Mouse (Mus musculus) megakaryocyte-erythroid progenitor cell, adult 5-6 weeks (primary cell): ENCODE measurements around the gene Ttc38. TPM values are rescaled to one million over a fixed set of nuclear protein-coding genes. Genes with fewer than 3 reads are reported as not detected.
"Not testable (repeated sequence)": the region's sequence is repeated elsewhere in the genome, so short reads cannot be mapped to it uniquely, and the experiment has no call there.

Experiments used
- ATAC-seq: replicated peaks from 2 replicates; pipeline ENCODE4 v1.8.0; 2016; ENCODE audit warnings: mild to moderate bottlenecking, inconsistent platforms; ENCODE audit not compliant: severe bottlenecking, poor library complexity, low FRiP score, low TSS enrichment
- total RNA-seq, 2 experiments: library from RNA; stranded (forward) in 1 of 2; stranded (reverse) in 1 of 2; fragments of 200-1000, 215-1000 nt in 1 of 2; fragments of >200 nt in 1 of 2; fragmentation: Nextera tagmentation in 1 of 2; gene quantifications; 2 replicates each; pipeline ENCODE4 v1.2.3; 2014 to 2017

Ttc38 gene
- total RNA-seq, 2 experiments from 2014 or later, result 2.5 to 3.3 TPM

GRCm38 (mm10) chr15:85813428-85813827 is 18.7 kb upstream of the Ttc38 start:
- no peak for ATAC-seq

DNA sequence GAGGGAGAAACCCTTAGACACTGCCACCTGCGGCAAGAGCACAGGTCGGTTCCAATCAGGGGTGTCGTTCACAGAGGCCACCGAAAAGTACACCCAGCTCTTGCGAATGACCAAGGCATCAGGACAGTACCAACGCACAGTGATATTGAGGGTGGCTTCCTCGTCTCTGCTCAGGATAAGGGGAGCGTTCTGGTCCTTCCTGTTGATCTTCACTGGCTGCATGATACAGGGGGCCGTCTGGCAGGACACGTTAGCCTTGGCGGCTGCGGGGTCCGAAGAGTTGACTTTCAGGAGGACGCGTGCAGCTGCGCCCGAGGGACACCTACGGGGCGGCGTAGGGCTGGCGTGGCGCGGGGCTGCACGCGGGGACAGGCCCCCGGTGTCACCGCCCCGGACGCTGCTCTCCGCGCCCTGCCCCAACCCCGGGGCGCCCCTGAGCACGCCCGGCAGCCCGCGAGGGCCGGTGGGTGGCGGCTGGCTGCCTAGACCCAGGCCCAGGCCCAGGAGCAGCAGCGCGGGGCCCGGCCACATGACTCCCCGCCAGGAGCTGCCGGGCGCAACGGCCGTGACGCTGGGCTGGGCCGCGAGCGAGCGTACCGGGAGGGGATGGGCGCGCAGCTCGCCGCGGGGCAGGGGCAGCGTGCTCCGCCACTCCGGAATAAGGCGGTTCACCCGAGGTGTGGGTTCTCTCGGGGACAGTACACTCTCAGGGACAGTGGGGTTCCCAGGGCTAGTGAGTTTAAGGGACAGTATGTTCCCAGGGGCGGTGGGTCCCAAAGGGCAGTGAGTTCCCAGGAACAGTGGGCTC is 10.7 kb upstream of the Ttc38 start, which contains the start of gene Pkdrej:
Gene Pkdrej, minus strand, starts transcription at position 532 of the 808 bp plus-strand sequence.
- ATAC-seq, result peak; percentile 67; the same call in 1 of the 2 replicates

DNA sequence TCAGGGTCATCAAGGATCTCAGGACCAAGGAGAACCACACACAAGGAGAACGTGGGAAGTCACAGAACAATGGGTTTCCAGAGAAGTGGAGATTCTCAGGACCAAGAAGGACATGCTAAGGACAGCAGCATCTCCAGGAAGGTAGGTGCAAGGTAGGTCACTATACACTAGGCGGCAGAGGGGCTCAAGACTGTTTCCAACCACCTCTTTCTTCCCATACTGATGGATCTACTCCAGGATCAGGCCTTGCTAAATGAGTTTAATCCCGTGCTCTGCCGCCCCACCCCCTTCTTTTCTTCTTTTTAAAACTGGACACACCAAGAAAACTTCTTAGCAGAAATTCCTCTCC is 10.1 kb upstream of the Ttc38 start:
- no peak for ATAC-seq

DNA sequence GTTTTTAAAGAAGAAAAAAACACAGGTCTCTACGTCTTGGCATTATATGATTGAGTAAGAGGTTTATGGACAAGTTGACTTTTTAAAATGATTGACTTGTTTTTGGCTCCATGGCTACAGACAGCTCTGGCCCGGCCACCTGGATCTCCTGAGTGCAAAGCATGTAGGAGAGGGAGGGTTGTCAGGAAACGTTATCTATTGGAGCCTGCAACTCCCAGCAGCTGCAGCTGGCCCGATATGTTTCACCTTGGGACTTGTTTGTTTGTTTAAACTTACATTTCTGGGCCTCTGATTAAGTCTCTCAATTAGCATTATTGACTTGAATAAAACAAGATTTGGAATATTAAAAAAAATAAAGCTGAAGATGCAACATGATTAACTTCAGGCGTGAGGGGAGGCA is 5.4 kb upstream of the Ttc38 start:
- ATAC-seq, result peak; percentile 96

GRCm38 (mm10) chr15:85828071-85828470 is 4.0 kb upstream of the Ttc38 start:
- no peak for ATAC-seq

DNA sequence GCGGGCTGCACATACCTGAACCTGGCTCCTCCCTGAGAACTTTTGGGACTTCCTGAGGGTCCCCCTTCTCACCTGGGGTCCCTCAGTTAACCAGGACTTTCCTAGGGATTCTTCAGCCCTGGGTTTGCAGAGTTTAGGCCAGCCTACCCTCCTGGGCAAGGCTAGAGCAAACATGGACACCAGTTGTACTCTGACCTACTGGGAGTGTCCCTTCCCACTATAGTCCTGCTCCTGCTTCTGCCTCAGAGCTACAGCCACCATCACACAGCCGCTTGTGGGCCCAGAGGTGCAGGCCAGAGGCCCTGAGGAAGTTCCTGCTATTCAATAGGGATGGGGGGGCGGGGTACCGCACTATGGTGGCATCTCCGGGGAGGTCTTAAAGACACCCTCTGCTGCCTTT is 2.6 kb upstream of the Ttc38 start:
- ATAC-seq, result no peak

DNA sequence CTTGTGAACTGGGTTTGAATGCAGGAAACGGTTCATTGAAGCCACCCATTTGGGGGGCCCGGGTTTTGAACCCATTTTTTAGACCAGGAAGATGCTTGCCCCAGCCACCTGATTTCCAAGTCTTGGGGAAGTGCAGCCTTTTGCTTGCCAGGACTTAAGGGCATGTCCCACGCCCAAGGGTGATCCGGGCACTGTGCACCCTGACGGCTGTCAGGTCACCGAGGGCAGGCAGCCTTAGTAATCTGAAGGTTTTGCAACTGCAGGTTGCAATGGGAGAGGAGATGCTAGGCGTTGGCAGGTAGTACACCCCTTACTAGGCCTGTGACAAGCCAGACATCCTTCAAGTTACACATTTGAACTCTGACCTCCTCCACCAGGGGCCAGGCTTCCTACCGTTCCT is 493 bp downstream of the Ttc38 start:
- ATAC-seq, result no peak; the same call in 1 of the 2 replicates

DNA sequence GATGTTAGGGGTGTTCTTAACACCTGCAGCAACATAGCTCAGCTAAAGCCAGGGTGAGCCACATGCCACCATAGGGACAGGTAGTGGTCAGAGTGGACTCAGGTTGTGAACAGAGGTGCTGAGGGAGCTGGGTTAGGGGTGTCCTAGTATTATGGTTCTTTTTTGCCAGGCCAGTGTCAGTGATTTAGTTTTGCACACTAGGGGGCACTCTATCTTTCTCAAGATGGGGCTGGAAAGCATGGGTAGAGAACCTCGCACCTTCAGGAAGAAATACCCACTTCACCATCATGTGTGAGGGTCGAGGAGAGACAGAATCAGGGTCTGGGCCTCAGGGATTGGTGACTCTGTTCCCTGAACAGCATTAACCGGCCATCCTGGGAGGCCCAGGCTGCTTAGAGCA is 3.2 kb downstream of the Ttc38 start:
- no peak for ATAC-seq

GRCm38 (mm10) chr15:85836887-85837286 is 4.8 kb downstream of the Ttc38 start:
- no peak for ATAC-seq

DNA sequence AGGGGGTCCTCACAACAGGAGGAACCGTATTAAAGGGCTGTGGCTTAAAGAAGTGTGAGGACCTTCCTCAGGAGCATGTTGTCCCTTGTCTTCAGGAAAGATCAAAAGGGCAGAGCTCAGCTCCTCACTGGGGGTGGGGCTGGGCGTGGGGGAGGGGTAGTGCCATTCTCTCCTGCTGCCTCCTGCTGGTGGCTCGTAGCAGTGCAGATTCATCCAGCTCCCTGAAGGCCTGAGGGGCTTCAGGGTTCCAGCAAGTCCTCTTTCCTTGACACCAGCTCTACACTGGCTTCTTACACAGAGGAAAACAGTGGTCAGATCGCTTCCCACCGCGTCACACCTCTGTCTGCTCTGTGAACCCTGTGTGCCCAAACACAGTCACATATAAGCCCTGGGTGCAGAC is 8.9 kb downstream of the Ttc38 start:
- ATAC-seq, result no peak

DNA sequence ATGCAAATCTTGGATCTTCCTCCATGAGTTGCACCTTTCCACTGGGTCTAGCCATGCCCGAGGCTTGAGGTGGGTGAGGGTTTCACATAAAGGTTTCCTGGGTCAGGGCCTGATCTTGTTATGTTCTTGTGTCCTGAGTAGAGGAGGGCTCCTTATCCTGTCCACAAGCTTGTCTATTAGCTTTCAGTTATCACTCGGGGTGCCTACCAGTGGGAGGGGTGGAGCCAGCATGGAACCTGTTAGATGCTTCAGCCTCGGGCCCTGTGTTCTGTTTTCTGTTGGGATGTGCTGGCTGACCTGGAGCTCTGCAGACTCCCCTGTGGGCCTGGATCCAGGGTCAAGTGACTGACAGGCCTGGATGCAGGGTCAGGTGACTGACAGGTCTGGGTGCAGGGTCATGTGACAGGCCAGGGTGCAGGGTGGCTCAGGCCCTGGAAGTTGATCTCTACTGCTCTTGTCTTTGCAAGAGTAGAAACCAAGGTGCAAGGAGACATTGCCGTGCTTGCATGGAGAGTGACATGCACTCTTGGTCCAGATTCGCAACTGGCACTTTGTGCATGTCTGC is 9.8 kb downstream of the Ttc38 start:
- ATAC-seq, result peak; percentile 64

DNA sequence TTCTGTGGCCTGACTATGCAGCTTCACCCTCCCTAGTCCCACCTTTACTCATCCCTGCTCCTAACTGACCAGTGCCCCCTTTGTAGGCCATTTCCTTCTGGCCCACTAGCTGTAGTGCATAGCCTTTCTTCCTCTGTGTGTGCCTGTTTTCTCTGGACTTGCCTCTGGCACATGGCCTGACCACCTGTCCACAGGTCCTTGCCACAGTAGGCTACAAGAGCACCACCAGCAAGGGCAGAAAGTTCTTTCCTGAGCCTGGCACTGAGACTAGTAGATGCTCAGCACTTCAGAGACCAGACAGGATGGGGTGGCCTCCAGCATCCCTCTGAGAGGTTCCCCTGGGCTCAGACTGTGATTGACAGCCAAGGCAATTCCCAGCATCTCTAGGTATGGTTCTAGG is 13.0 kb downstream of the Ttc38 start:
- no peak for ATAC-seq

- peak; percentile 43; the same call in 1 of the 2 replicates for ATAC-seq
These were observed 19.7 kb downstream of the Ttc38 start for GRCm38 (mm10) chr15:85851656-85852392.

DNA sequence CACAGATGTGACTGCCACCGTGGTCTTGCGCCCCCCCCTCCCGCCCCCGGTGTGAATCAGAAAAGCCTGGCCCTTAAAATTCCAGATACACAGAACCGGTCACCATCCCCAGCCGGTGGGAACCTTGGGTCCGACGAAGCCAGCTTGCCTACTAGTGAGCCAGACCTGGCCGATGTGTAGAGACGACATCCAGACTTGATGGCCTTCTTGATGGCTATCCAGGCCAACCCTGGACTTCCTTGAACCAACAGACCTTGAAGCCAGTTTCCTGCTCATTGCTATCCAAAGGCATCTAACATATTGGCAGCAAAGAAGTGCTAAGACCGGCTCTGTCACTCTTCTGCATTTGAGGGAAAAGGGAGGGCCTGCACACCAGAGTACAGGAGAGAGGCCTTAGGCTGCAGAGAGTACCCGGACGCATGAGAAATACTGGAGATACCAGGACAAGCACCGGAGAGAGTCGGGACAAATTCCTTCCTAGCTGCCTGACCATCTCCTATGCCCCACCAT is 26.9 kb downstream of the Ttc38 start:
- ATAC-seq, result peak; percentile 34

DNA sequence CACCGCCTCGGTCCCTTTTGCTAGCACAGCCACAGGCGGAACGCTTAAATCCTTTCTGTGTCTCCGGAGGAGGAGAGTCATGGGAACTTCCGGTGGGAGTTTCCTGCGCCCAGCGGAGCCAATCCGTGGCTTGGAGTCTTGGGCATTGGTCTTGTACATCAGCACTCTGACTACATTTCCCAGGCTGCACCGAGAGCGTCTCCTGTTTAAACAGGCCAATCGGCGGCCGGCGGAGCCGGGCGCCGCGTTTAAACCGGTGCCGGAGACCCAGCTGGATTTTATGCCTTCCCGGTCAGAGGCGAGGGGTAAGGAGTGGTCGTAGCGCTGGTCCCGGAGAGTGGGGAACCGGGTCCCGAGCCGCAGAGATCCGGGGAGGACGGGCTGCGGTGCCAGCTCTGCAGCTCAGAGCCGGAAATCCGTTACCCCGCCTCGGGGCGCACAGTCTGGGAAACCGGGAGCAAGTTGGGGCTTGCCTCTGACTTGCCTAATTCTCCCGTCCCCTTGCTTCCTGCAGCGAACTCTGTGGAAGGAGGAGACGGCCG is 27.5 kb downstream of the Ttc38 start, which contains the start of gene Gtse1:
Gene Gtse1, plus strand, starts transcription at position 256 of the 542 bp plus-strand sequence.
- ATAC-seq, result peak; percentile 99

GRCm38 (mm10) chr15:85865913-85866312 is 33.8 kb downstream of the Ttc38 start:
- ATAC-seq, result not testable (repeated sequence)

DNA sequence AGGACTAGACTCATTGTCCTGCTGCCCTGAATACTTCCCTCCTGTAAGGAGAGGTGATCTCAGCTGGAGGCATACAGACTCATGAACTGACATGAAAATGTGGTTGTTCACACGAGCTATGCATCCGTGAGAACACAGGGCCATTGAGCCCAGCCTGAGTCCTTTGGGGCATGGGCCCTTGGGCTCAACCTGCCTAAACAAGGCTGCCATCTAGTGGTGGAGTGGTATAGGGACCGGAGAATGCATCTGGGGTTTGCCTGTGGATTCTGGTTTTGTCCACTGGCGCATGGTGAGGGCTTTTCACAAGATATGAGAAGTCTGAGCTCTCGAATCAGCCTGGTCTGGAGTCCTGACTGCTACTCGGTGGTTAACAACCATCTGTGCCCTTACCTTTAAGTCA is 35.6 kb downstream of the Ttc38 start:
- ATAC-seq, result peak; percentile 84

- ATAC-seq, result no peak
These were observed 45.2 kb downstream of the Ttc38 start for GRCm38 (mm10) chr15:85877336-85877735.

- ATAC-seq, result peak; percentile 81
These were observed 46.9 kb downstream of the Ttc38 start, which contains the start of gene Trmu for GRCm38 (mm10) chr15:85878848-85879497. Gene Trmu, plus strand, starts transcription at chr15:85879312.
